Mouse (Mus musculus): ENCODE measurements around the gene Cabin1. TPM values are rescaled to one million over a fixed set of nuclear protein-coding genes. Genes with fewer than 3 reads are reported as not detected.

The Cabin1 gene
- total and polyA plus RNA-seq, 3 experiments, result 27.2 to 115 (median 54.9) TPM

DNA sequence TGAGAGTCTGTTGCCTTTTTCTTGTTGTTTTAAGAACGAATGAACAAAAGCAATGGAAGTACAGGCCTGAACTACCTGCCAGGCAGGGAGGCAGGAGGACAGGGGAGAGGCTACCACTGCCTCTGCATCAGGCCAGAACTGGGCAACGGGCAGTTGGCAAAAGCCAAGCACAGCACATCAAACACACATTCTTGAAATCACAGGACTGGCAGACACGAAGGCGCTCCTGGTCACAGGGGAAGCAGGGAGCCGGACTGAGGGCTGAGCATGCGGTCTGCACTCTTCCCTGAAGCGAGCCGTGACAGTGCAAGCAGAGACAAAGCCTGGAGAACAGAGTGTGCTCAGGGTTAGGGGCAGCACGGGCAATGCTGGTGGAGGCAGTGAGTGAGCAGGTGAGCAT lies 54.9 kb downstream of the Cabin1 start:
- Histone ChIP-seq H3K36me3 (ENCODE audit: control insufficient read depth in 1 of 2, insufficient read depth in 2 of 2, low read length in 2 of 2) (peaks cover 6 to 15% of the 10 kb centered on the region in 2 experiments), H3K4me1 (ENCODE audit: control insufficient read depth in 1 of 2, insufficient read depth in 2 of 2, low read length in 2 of 2) (peaks cover 0 to 12% of the 10 kb centered on the region in 2 experiments; a peak in 3 of 4 replicates), H3K79me2 (ENCODE audit: control insufficient read depth, insufficient read depth, low read length, poor library complexity) (no peaks in the 10 kb centered on the region), H3K9ac (ENCODE audit: control insufficient read depth, low read depth, low read length, poor library complexity, severe bottlenecking) (no peak overlapping the region), H3K4me3 (ENCODE audit: control insufficient read depth in 1 of 2, insufficient read depth in 1 of 2, low read depth in 2 of 2, low read length in 2 of 2) (no peak overlapping the region), H3K27me3 (ENCODE audit: control insufficient read depth in 1 of 2, insufficient read depth in 2 of 2, low read length in 2 of 2) (no peaks in the 10 kb centered on the region), H3K27ac (ENCODE audit: control insufficient read depth, low read depth, low read length) (no peak overlapping the region), H3K9me3 (replicated peaks; ENCODE audit: insufficient read depth, low read length) (no peaks in the 10 kb centered on the region)
- no peak for TF ChIP-seq KAT2A (conservative IDR thresholded peaks at IDR 0.05; ENCODE audit: low read depth, low read length)
- TF ChIP-seq SMC3 (IDR thresholded peaks at IDR 0.05; ENCODE audit: low read depth, low read length), result no peak
- no peak for TF ChIP-seq CHD2 (IDR thresholded peaks at IDR 0.05; ENCODE audit: low read length)
- TF ChIP-seq TAL1 (IDR thresholded peaks at IDR 0.05; ENCODE audit: low read length), result no peak
- no peak for TF ChIP-seq TCF12 (IDR thresholded peaks at IDR 0.05; ENCODE audit: low read depth, low read length)
- TF ChIP-seq MAFK (IDR thresholded peaks at IDR 0.05; ENCODE audit: borderline replicate concordance, low read depth, low read length), result no peak
- TF ChIP-seq POLR2AphosphoS2 (IDR thresholded peaks at IDR 0.05; ENCODE audit: low read length), result no peak
- TF ChIP-seq USF2 (IDR thresholded peaks at IDR 0.05; ENCODE audit: borderline replicate concordance in 1 of 2, insufficient read depth in 1 of 2, low read depth in 1 of 2, low read length in 2 of 2), result no peak
- no peak for TF ChIP-seq E2F4 (IDR thresholded peaks at IDR 0.05; ENCODE audit: borderline replicate concordance, low read depth, low read length)
- no peak for TF ChIP-seq NELFE (IDR thresholded peaks at IDR 0.05; ENCODE audit: low read depth, low read length)
- no peak for TF ChIP-seq TBP (IDR thresholded peaks at IDR 0.05; ENCODE audit: low read depth, low read length)
- TF ChIP-seq MEF2A (IDR thresholded peaks at IDR 0.05; ENCODE audit: extremely low read depth, insufficient replicate concordance, low read depth, low read length, poor library complexity, severe bottlenecking), result no peak
- TF ChIP-seq USF1 (IDR thresholded peaks at IDR 0.05; ENCODE audit: low read depth, low read length), result no peak
- no peak for TF ChIP-seq JUND (IDR thresholded peaks at IDR 0.05; ENCODE audit: low read depth, low read length)
- no peak for TF ChIP-seq HCFC1 (IDR thresholded peaks at IDR 0.05; ENCODE audit: low read depth, low read length)
- TF ChIP-seq ELF1 (IDR thresholded peaks at IDR 0.05; ENCODE audit: low read depth, low read length), result no peak
- TF ChIP-seq MYC (IDR thresholded peaks at IDR 0.05; ENCODE audit: low read depth, low read length), result no peak
- no peak for DNase-seq (ENCODE audit: low read depth, low spot score)

DNA sequence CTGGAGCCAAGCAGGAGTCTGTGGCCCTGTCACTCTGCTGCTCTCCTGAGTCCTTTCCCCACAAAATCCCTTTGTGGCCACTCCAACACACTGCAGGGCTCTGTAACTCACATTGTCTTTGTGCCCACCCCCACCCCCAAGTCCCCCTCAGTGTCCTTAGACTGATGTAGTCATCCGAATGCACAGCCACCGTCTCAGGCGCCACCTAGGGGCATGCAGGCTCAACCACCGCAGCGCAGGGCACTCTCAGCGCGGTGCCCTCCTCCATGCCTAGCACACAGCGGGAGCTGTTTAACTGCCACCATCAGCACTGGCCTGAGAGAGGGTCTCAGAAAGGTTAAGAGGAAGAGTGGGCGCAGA lies 55.5 kb downstream of the Cabin1 start:
- Histone ChIP-seq H3K27me3 (ENCODE audit: control insufficient read depth in 1 of 2, insufficient read depth in 2 of 2, low read length in 2 of 2) (no peaks in the 10 kb centered on the region), H3K79me2 (ENCODE audit: control insufficient read depth, insufficient read depth, low read length, poor library complexity) (no peaks in the 10 kb centered on the region), H3K36me3 (ENCODE audit: control insufficient read depth in 1 of 2, insufficient read depth in 2 of 2, low read length in 2 of 2) (peaks cover 6 to 15% of the 10 kb centered on the region in 2 experiments), H3K4me3 (ENCODE audit: control insufficient read depth in 1 of 2, insufficient read depth in 1 of 2, low read depth in 2 of 2, low read length in 2 of 2) (no peak overlapping the region), H3K27ac (ENCODE audit: control insufficient read depth, low read depth, low read length) (no peak overlapping the region), H3K9ac (ENCODE audit: control insufficient read depth, low read depth, low read length, poor library complexity, severe bottlenecking) (no peak overlapping the region), H3K4me1 (ENCODE audit: control insufficient read depth in 1 of 2, insufficient read depth in 2 of 2, low read length in 2 of 2) (peaks cover 0 to 12% of the 10 kb centered on the region in 2 experiments; a peak in 3 of 4 replicates), H3K9me3 (replicated peaks; ENCODE audit: insufficient read depth, low read length) (no peaks in the 10 kb centered on the region)
- TF ChIP-seq SMC3 (IDR thresholded peaks at IDR 0.05; ENCODE audit: low read depth, low read length), result peak; percentile 39
- no peak for TF ChIP-seq TBP (IDR thresholded peaks at IDR 0.05; ENCODE audit: low read depth, low read length)
- peak; percentile 12; the same call in 1 of the 2 replicates for TF ChIP-seq RAD21 (IDR thresholded peaks at IDR 0.05; ENCODE audit: low read depth, low read length)
- TF ChIP-seq CTCF (IDR thresholded peaks at IDR 0.05 in 2 of 3, conservative IDR thresholded peaks at IDR 0.05 in 1 of 3; ENCODE audit: control insufficient read depth in 1 of 3, insufficient read depth in 1 of 3, low read depth in 2 of 3, low read length in 3 of 3, poor library complexity in 1 of 3, severe bottlenecking in 1 of 3), result peak in 2 of 3 experiments; percentile 48 to 71; a peak in 4 of 6 replicates
- DNase-seq (ENCODE audit: low read depth, low spot score), result peak; percentile 11
